Mouse (Mus musculus): Measurements from ENCODE around the gene Habp2. TPM values are rescaled to one million over a fixed set of nuclear protein-coding genes. Genes with fewer than 3 reads are reported as not detected.

Gene Habp2
- polyA plus RNA-seq (2015; fragmentation: Nextera tagmentation; extraction: Ambion mirVana) = 0.12 and 0.24 TPM in 2 replicates

GRCm38 (mm10) chr19:56286866-56287265 lies at the start of gene Habp2:
TSS of gene Habp2 (plus strand) at chr19:56287137.

Other genes with a start within 250 kb of the Habp2 start
- gene Nrap, start 102.9 kb downstream of the Habp2 start, polyA plus RNA-seq (2015; fragmentation: Nextera tagmentation; extraction: Ambion mirVana) = 0.04 and 0.13 TPM in 2 replicates
- gene Casp7, start 110.0 kb downstream of the Habp2 start, polyA plus RNA-seq (2015; fragmentation: Nextera tagmentation; extraction: Ambion mirVana) = 19.6 and 20.2 TPM in 2 replicates
- 0.12 and 0.15 TPM in 2 replicates for gene Plekhs1, start 174.5 kb downstream of the Habp2 start, polyA plus RNA-seq (2015; fragmentation: Nextera tagmentation; extraction: Ambion mirVana)

All from spleen, postnatal 0 days (tissue).